In genomic region chr1:168133696-168134095, GRCm38 (mm10) we compare ENCODE assay signal across 23 mouse cellular contexts.
A peak's percentile ranks its signal among the peaks of the same experiment; 100 is the strongest.
DNase-seq lines count a peak whose midpoint lies in the region; ATAC-seq lines count a peak whose summit lies in the region.
"Had no signal": no experiment of that assay in that cellular context is flagged by ENCODE, and none has a peak within 500 bp of the region (broad histone marks: within the 10 kb centered on the region; RNA-seq: fewer than 3 reads in every experiment).

No protein-coding gene starts in this region.

- no peaks in the 10 kb centered on the region for H3K9me3 ChIP-seq in kidney, embryonic 15.5 days (replicated peaks)
- no peaks in the 10 kb centered on the region for H3K9me3 ChIP-seq in forebrain, embryonic 16.5 days (ENCODE audit: control insufficient read depth, low read length)
- no peaks in the 10 kb centered on the region for H3K9me3 ChIP-seq in midbrain, embryonic 14.5 days (ENCODE audit: control insufficient read depth, low read length)
- H3K9me3 ChIP-seq: forebrain, embryonic 13.5 days; heart, embryonic 10.5 days; hindbrain, embryonic 12.5 days; limb, embryonic 12.5 days; liver, embryonic 12.5 days; neural tube, embryonic 13.5 days had no signal

- no peak overlapping the region for H3K9ac ChIP-seq in kidney, embryonic 15.5 days
- H3K9ac ChIP-seq in forebrain, embryonic 16.5 days (replicated peaks; ENCODE audit: low read depth, low read length) = no peak overlapping the region
- H3K9ac ChIP-seq in midbrain, embryonic 14.5 days (replicated peaks; ENCODE audit: low read length) = no peak overlapping the region
- H3K9ac ChIP-seq: forebrain, embryonic 13.5 days; hindbrain, embryonic 12.5 days; limb, embryonic 12.5 days; liver, embryonic 12.5 days; neural tube, embryonic 13.5 days had no signal

- H3K4me2 ChIP-seq in kidney, embryonic 15.5 days = no peak overlapping the region
- H3K4me2 ChIP-seq in forebrain, embryonic 16.5 days (ENCODE audit: low read length) = no peak overlapping the region
- H3K4me2 ChIP-seq in midbrain, embryonic 14.5 days (ENCODE audit: low read length) = no peak overlapping the region
- H3K4me2 ChIP-seq: forebrain, embryonic 13.5 days; hindbrain, embryonic 12.5 days; limb, embryonic 12.5 days; liver, embryonic 12.5 days; neural tube, embryonic 13.5 days had no signal

- H3K27me3 ChIP-seq in kidney, embryonic 15.5 days = no peaks in the 10 kb centered on the region
- H3K27me3 ChIP-seq in forebrain, embryonic 16.5 days (replicated peaks; ENCODE audit: control insufficient read depth, insufficient read depth, low read length) = no peaks in the 10 kb centered on the region
- no peaks in the 10 kb centered on the region for H3K27me3 ChIP-seq in midbrain, embryonic 14.5 days (ENCODE audit: control insufficient read depth, insufficient read depth, low read length)
- H3K27me3 ChIP-seq: forebrain, embryonic 13.5 days; hindbrain, embryonic 12.5 days; limb, embryonic 12.5 days; liver, embryonic 12.5 days; neural tube, embryonic 13.5 days had no signal

- peaks cover 2% of the 10 kb centered on the region for H3K4me1 ChIP-seq in kidney, embryonic 15.5 days
- no peaks in the 10 kb centered on the region for H3K4me1 ChIP-seq in forebrain, embryonic 16.5 days (replicated peaks; ENCODE audit: control insufficient read depth, insufficient read depth, low read length)
- H3K4me1 ChIP-seq in midbrain, embryonic 14.5 days (ENCODE audit: control insufficient read depth, insufficient read depth, low read length) = no peaks in the 10 kb centered on the region
- H3K4me1 ChIP-seq: forebrain, embryonic 13.5 days; heart, embryonic 10.5 days; liver, embryonic 12.5 days had no signal

- peak; percentile 12 for DNase-seq in lung, postnatal 25 days (ENCODE audit: low spot score)
- no peak for DNase-seq in lung, postnatal 4 days
- DNase-seq in fibroblast of lung, adult 2 months (ENCODE audit: low read depth) = peak; percentile 4
- no peak for DNase-seq in cerebellum, postnatal 10 days
- no peak for DNase-seq in midbrain, embryonic 14.5 days
- DNase-seq: adrenal gland, postnatal 25 days; cerebellum, adult 8-10 months; layer of hippocampus, postnatal 36 days; lung, adult 18-20 months; lung, postnatal 14 days; retina, postnatal 1 day; right cerebral cortex, postnatal 25 days; spleen, adult 18-20 months had no signal

- H3K36me3 ChIP-seq in kidney, embryonic 15.5 days = no peaks in the 10 kb centered on the region
- no peaks in the 10 kb centered on the region for H3K36me3 ChIP-seq in forebrain, embryonic 16.5 days (ENCODE audit: control insufficient read depth, insufficient read depth)
- no peaks in the 10 kb centered on the region for H3K36me3 ChIP-seq in midbrain, embryonic 14.5 days (ENCODE audit: control insufficient read depth, insufficient read depth, low read length)
- H3K36me3 ChIP-seq: heart, embryonic 10.5 days; hindbrain, embryonic 12.5 days; limb, embryonic 12.5 days; liver, embryonic 12.5 days; neural tube, embryonic 13.5 days had no signal

- ATAC-seq in kidney, embryonic 15.5 days (replicated peaks; ENCODE audit: low FRiP score) = peak; percentile 80
- no peak for ATAC-seq in forebrain, embryonic 16.5 days
- ATAC-seq in midbrain, embryonic 14.5 days (ENCODE audit: low FRiP score, low TSS enrichment) = no peak
- ATAC-seq: forebrain, embryonic 13.5 days; liver, embryonic 12.5 days; midbrain, embryonic 16.5 days had no signal

- H3K4me3 ChIP-seq in kidney, embryonic 15.5 days (replicated peaks) = no peak overlapping the region
- no peak overlapping the region for H3K4me3 ChIP-seq in forebrain, embryonic 16.5 days (replicated peaks; ENCODE audit: low read length)
- H3K4me3 ChIP-seq in midbrain, embryonic 14.5 days (replicated peaks; ENCODE audit: low read depth, low read length) = no peak overlapping the region
- H3K4me3 ChIP-seq: forebrain, embryonic 13.5 days; heart, embryonic 10.5 days; hindbrain, embryonic 12.5 days; limb, embryonic 12.5 days; liver, embryonic 12.5 days; myocyte; neural tube, embryonic 13.5 days had no signal

- peak overlapping the region; percentile 29; the same call in 1 of the 2 replicates for H3K27ac ChIP-seq in kidney, embryonic 15.5 days
- H3K27ac ChIP-seq in forebrain, embryonic 16.5 days (ENCODE audit: low read length) = no peak overlapping the region
- H3K27ac ChIP-seq in midbrain, embryonic 14.5 days (replicated peaks; ENCODE audit: low read depth, low read length) = no peak overlapping the region
- H3K27ac ChIP-seq: forebrain, embryonic 13.5 days; heart, embryonic 10.5 days; hindbrain, embryonic 12.5 days; limb, embryonic 12.5 days; liver, embryonic 12.5 days; neural tube, embryonic 13.5 days had no signal

Comparison
In these comparisons a context has a peak if more than half of its experiments do, and no peak if none do; other contexts are left out.
1. DNase-seq: peak in lung, postnatal 25 days (single experiment) and fibroblast of lung, adult 2 months (single experiment); none in lung, postnatal 4 days (0 of 2), cerebellum, postnatal 10 days (0 of 2) and midbrain, embryonic 14.5 days (single experiment).